Mouse (Mus musculus) left cerebral cortex, postnatal 14 days (tissue): ENCODE measurements around the gene Gm45837. TPM values are rescaled to one million over a fixed set of nuclear protein-coding genes. Genes with fewer than 3 reads are reported as not detected.

Experiments used
- DNase-seq, 2 experiments: peaks; one replicate each; pipeline ENCODE4 v3.0.0; 2021 to 2022; ENCODE audit warnings: low spot score in 2 of 2, mixed read lengths in 1 of 2
- intact Hi-C: fragments of 180-260 bp; cut with DNase I; formaldehyde crosslinking; loops from one replicate; pipeline ENCODE4 v1.15.1; 2025
- total RNA-seq, 2 experiments: library from RNA; stranded (reverse); gene quantifications; 2 replicates each; pipeline ENCODE4 v1.2.3; 2021

Gene Gm45837
- total RNA-seq, 2 experiments from 2014 or later: not detected

DNA sequence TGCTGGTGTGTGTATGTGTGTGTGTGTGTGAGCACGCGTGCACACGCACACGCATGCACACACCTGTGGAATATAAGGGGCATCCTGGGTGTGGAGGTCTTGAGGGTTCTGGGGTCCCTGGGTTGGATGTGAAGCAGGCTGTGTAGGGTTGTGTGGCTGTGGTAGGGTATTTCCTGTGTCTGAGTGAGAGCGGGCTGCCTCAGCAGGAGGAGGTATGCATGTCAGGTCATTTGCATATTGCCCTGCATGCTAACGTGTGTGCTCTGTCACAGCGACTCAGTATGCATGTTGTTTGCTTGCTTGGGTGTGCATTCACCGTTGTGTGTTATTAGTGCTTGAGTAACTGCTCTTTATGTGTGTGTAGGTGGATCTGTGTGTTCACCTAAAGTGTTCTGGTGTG is 12.0 kb downstream of the Gm45837 start:
- DNase-seq: no peak
- intact Hi-C loops: no loop called here

DNA sequence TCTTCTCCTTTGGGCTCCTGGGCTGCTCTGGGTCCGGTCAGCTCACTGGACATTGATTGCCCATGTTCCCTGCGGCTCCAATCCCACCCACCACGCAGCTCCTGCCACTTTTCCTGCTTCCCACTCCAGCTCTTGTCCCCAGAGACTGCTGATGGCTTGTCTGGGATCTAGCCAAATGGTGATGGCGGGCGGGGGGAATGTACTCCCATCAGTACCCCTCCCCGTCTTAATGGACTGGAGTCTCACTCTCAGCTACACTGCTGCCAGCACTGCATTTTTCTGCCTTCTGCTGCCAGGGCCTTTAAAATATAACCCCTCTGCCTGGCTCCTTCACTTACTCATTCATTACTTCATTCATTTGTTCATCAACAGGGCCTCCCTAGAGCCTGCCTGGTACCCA is 13.3 kb downstream of the Gm45837 start:
- DNase-seq: peak in 1 of 2 experiments; percentile 32
- intact Hi-C loops: no loop called here

DNA sequence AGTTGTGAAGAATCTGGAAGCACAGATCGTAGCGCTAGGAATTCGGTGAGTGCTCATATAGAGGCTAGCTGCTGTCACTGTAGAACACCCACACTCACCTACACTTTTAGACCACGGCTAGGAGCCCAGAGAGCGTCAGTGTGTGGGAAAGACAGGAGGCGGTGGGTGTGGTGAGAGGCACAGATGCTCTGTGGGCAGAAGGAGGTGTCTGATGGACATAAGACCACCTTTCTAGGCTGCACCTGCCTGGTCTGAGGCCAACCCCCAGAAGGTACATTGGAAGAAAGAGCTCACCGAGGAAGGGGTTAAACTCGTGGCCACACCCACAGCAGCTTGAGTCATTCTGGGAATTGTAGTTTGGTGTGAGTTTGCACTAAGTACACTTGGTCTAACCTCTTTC is 16.0 kb downstream of the Gm45837 start:
- intact Hi-C loops: no loop called here
- DNase-seq: peak; percentile 55 to 76

DNA sequence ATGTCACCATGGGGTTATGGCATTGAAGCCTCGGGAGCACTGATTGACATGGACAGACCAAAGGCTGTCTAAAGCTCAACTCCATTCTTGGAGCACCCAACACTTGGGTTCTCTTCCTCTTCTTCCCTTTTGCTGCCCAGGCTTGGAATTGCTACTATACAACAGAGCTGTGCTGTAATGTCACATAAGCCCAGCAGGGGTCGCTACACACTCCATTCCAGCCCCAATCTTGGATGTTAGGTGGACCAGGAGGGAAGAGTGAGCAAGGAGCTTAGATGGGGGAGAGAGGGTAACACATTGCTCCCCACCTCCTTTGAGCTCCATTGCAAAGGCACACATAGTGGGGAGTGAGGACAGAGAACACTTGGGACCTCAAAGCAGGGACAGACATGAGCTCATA is 17.1 kb downstream of the Gm45837 start:
- intact Hi-C loops: no loop called here
- peak; percentile 70 to 81 for DNase-seq

DNA sequence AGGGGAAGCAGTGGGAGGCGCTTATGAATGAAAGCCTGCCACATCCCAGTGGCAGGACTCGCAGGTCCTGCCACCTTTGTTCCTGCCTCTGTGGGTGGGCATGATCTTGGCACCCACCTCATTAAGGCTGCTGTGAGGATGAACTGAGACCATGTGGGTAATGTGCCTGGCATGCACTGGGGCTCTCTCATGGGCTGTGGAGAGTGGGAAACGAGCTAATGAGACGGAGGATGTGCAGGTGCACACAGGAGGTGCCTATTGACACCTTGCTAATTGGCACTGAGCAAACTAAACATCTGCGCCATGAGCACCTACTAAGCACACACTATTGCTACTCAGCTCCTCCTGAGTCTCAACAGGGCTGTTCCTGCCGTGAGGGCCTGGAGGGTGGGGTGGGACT is 24.4 kb downstream of the Gm45837 start:
- intact Hi-C loops: no loop called here
- DNase-seq: no peak

DNA sequence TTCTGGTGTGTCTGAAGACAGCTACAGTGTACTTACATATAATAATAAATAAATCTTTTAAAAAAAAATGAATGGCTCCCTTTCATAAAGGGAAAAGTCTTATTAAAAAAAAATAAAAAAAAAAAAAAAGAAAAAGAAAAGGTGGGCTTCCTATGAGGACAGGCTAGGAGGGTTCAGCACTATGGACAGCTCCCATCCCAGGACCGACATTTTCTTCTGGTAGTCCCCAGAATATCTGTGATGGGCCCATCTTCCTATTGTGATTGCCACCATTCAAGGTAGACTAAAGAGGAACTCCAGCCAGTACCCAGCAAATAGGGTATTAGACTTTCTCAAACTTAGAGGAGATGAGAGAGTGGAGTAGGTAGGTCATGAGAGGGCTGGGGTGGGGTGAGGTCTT is 27.2 kb downstream of the Gm45837 start:
- no peak for DNase-seq
- intact Hi-C loops: no loop called here

DNA sequence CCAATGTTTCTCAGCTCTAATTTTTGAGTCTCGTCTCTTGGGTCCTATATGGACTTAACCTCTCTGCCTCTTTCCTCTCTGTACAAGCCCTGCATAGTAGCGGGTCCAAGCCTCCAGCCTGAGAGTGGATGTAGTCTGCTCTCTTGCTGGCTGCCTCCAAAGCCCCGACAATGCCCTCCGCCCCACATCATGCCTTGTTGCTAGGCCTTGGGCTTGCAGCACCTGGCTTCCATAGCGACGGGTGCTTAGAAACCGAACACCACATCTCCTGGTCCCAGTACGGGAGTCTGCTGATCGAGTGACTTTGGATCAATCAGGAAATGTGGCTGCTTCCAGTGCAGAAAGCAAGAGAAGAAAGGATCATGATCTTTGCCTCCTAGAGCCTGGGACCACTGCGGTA is 32.4 kb downstream of the Gm45837 start:
- intact Hi-C loops: no loop called here
- DNase-seq: no peak

DNA sequence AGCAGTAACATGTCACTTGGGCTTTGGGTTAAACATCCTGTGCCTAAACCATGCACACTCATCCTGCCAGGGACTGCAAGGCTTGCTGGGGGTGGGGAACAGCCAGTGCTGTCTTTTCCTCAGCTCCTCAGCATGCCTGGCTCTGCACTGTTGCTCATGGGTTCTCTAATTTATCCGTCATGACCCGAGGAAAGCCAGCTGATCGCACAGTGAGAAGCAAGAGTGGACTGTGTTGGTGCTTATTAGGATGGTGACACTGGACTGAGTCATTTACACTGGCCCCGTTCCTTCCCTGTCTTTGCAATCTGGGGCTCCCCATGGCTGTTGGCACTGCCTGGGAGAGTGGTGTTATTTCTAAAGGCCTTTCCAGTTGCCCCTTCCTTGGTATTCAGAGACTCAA is 33.5 kb downstream of the Gm45837 start:
- DNase-seq: no peak
- intact Hi-C loops: no loop called here

DNA sequence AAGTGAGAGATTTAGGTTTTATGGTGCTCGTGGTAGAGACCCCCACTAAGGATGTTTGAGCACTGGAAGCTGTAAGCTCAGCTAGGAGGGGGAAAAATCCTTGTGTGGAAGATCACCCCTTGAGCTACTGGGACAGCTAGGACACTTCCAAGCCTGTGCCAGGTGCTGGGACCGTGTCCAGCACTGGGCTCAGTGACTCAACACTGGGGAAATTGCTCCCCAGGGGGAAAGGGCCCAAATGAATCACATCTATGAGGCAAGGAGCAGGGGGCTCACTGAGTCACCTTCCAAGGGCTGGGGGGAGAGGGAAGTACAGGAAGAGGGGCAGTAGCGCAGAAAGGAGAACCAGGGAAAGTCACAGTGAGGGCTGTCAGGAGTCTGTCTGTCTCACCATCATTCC is 39.2 kb downstream of the Gm45837 start:
- intact Hi-C loops: loop anchor here (1.0 to 5.0 kb wide), 4 partner anchors 53 to 167 kb away; no protein-coding TSS in a partner anchor
- no peak for DNase-seq

DNA sequence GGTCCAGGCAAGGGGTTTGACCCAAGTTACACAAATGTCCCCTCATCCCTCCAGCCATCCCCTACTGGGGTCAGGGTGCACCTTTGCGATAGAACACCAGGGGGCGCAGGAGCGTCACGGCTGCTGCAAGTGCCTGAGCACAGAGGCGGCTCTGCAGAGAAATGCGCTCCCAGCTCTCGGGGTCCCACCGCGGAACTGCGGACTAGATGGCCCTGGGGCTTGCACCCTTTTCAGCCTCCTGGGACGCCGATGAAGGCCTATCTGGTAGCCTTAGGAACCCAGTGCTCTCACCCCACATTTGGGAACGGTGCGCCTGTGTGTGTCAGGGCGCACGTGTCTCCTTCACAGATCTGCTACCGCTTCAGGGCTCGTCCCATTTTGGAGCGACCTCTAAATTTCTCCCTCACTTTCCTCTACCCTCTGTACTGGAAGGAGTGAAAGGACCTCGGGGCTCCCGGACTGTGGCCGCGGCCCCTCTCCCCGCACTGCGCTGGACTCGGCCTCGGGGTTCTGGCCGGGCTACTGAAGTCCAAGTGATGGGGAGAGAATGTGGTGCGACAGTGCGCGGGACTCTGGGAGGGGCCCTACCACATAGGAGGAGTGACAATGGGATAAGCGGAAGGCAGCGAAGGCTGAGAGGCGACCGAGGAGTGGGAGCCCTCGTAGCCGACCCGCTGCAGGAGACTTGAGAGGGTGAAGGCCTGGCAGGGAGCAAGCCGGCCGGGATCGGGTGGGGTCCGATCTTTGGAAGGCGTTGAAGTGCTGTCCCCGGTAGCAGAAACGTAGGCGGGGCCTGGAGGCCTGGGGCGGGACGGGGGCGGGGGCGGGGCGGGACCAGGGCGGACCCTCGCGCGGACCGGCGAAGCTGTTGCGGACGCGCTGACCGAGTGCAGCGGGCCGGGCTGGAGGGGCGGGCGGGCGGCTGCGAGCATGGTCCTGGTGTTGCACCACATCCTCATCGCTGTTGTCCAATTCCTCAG is 40.0 kb downstream of the Gm45837 start:
- intact Hi-C loops: loop anchor here (1.0 to 5.0 kb wide), 4 partner anchors 53 to 167 kb away; no protein-coding TSS in a partner anchor

DNA sequence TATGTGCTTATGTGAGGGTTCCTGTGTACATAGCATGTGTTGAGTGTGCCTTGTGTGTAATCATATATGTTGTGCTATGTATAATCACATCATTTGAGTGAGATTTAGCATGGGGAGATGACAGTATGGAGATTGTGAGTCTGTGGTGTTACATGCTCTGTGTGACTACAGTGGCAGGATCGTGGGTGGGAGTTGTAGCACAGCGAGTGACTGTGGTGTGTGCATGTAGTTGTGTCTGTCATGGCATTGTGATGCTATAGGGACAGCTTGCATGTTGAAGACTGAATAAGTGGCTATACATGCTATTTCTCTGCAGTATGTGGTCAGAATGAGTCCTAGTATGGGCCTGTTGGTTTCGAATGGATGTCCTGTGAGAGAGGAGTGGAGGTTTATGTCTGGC is 42.0 kb downstream of the Gm45837 start:
- intact Hi-C loops: loop anchor here (5.0 kb wide), 2 partner anchors 70 to 165 kb away; no protein-coding TSS in a partner anchor
- DNase-seq: peak in 1 of 2 experiments; percentile 66

More for the DNA sequence above, 40.0 kb downstream of the Gm45837 start:
- peak; percentile 88 to 92 for DNase-seq

DNA sequence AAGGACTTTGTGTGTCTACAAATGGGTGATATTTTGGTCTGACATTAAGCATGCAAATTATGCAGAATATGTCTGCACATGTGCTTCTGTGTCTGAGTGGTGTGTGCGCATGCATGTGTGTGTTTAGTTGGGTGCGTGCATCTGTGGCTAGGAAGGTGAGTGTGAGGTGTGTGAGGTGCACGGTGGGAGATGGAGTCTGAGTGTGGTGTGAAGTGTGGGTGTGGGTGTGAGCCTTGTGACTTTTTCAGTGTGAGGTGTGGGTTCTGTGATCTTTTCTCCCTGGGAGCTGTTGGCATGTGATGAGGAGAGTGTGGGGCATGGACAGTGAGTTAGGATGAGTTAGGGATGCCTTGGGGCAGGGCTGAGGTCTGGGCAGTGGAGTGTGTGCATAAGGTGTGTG is 42.6 kb downstream of the Gm45837 start:
- intact Hi-C loops: loop anchor here (5.0 kb wide), 2 partner anchors 69 to 164 kb away; no protein-coding TSS in a partner anchor
- DNase-seq: no peak

DNA sequence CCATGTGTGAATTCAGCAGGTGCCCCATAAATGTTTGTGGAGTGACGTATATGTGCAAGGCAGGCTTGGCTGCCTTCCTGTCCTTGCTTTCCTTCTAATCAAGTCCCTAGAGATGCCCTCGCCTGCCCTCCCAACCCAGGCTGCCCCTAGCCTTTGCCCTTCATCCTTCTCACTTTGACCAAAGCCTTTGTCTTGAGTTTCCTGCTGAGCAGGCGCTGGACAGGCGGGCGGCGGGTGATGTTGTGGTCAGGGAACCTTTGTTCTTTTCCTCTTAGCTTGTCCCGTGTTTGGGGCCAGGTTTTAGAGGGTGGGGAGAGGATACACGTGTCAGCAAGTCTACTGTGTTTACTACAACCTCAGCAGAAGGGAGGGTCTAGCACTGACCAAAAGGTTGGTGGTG is 43.0 kb downstream of the Gm45837 start:
- DNase-seq: no peak
- intact Hi-C loops: loop anchor here (5.0 kb wide), 2 partner anchors 69 to 164 kb away; no protein-coding TSS in a partner anchor

DNA sequence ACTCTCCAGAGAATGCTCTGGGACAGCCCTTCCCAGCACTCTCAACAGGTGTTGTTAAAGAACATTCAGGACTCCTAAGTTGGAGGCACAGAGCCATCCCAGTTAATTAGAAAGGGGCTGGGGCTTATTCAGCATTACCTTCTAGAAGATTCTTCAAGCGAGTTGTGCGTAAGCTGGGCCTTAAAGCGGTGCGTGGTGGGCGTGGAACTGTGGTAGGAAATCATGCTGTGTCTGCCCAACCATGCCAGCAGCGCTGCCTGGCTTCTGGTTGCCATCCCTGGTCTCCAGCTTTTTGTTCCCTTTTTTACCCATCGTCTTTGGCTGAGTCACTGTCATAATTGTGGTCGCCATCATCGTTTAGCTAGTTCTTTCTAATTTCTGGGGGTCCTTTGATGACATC is 43.8 kb downstream of the Gm45837 start:
- intact Hi-C loops: loop anchor here (5.0 kb wide), 2 partner anchors 68 to 163 kb away; no protein-coding TSS in a partner anchor
- DNase-seq: no peak

DNA sequence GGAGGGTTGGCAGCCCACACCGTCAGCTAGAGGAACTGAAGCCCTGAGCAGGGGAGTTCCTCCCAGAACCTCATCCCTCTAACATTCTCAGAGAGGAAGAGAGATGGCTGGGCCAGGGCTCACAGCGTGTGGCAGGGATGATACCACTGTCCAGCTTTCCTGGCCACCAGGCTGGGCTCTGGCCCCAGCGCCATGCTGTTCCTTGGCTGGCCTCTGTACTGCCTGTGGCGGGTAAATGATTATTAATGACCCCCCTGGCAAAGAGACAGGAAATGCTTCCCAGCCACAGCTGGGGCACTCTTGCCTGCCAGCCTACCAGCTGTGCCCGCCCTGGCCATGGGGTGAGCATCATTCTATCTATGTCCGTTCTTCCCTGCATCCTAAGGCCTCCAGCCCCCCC is 44.5 kb downstream of the Gm45837 start:
- no peak for DNase-seq
- intact Hi-C loops: no loop called here

DNA sequence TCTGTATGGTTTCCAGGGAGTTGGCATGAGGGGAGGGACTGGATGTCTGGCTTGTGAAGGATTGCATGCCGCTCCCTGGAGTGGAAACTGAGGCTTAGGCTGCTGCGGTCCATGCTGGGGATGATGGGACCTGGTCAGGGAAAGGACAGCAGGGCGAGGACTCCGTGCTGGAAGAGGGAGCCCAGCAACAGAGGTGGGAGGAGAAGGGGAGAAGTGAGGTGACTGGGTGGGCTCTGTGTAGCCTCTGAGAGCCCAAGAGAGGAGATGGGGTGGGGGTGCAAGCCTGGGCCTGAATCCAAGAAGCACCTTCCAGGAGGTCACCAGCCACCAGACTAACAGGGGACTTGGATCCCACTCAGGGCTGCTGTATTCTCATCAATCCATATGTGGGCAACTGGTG is 45.6 kb downstream of the Gm45837 start:
- intact Hi-C loops: no loop called here
- DNase-seq: no peak

DNA sequence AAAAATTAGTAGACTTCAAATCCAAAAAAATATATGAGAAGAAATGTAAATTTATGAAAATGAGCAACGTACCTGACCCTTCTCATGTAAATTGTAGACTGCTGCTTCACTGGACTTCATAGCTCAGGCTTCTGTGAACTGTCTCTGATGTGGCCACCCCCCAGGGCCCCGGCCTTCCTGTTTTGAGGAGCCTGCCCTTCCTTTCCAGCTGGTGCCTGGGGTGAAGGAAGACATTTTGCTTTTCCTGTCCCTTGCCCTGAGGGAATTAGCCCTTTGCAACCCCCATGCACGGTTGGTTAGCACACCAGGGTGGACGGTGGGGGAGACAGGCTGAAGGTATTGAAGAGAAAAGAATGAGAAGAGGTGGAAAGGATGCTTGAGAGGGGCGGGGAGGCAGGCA is 46.1 kb downstream of the Gm45837 start:
- DNase-seq: no peak
- intact Hi-C loops: no loop called here

DNA sequence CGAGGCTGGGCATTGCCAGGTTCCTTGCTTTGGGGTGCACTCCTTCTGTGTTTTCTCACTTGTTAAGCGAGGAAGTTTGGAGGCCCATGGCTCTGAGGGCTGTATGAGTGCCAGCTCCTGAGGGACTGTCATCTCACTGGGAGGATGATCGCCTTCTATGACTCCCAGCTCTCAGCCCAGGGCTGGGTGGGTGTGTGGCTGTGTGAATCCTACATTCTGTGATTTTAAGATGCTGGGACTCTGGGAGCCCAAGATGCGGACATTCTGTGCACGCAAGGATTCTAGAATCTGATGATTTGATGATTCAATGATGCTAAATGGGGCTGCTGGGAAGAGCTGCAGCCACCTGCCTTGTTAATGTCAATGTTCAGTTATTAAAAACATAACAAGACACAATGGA is 46.6 kb downstream of the Gm45837 start:
- intact Hi-C loops: no loop called here
- DNase-seq: peak; percentile 63 to 73

DNA sequence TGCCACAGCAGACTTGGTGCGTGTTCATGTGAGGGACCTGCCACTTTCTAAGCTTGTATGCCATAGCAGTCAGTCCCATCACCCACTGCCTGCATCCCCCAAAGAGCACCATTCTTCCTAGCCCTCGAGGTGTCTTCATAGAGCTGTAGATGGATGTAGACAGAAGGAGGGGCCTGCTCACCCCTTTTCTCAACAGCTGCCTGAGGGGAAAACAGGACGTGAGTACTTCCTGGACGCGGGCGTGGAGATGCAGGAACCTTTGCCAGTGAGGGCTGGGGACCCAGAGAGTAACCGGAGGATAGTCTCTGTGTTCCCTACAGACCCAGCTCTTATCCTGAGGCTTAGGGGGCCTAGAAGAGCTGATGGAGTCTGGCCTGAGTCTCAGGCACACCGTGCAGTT is 47.1 kb downstream of the Gm45837 start:
- no peak for DNase-seq
- intact Hi-C loops: no loop called here

DNA sequence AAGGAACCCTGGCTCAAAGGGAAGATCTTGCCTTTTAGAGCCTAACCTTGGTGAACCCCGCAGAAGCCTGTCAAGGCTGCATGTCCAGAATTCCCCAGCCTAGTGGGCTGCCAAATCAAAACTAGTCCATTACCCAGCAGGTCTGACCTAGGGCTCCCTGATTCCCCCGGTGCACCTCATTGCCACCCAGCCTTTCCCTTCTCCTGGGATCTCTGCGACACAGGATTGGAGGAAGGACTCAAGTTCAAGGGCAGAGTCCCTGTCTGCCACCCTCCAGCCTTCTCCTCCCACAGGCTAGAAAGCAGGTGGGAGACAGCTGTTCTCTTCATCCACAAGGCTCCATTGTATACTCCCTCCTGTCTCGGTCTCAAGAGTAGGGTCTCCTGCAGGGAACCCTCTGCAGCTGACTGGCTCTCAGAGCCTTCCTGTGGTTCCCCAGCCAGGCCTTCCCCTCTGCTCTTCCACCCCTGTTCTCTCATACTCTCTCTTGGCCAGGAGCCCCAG is 47.6 kb downstream of the Gm45837 start:
- intact Hi-C loops: no loop called here
- no peak for DNase-seq
